Mouse (Mus musculus) neural tube, embryonic 10.5 days (tissue): Measurements from ENCODE around the gene Col20a1.

Source experiments
- DNase-seq: peaks from one replicate; pipeline ENCODE4 v3.0.0-alpha.2; 2017; ENCODE audit warnings: low spot score; ENCODE audit errors: extremely low spot score

The Col20a1 gene

GRCm38 (mm10) chr2:181065827-181066226 lies 79.5 kb downstream of the Col20a1 start:
- no peak for DNase-seq
